Mouse (Mus musculus) C2C12 (cell line): ENCODE measurements at regions not wholly inside any gene's neighbourhood (a gene's known extent, or its start where the extent isn't known, plus 50 kb on each side); places are given as distances from the start of the nearest gene placed in this dataset.

Experiments used
- CEBPB ChIP-seq: IDR thresholded peaks from one replicate; pipeline ENCODE4 v1.6.1; 2011; ENCODE audit warnings: low read depth, mild to moderate bottlenecking, control low read depth, moderate library complexity
- CTCF ChIP-seq: IDR thresholded peaks from one replicate; pipeline ENCODE4 v1.5.1; 2011; ENCODE audit not compliant: control insufficient read depth, insufficient read depth, insufficient read length
- MAX ChIP-seq: IDR thresholded peaks from one replicate; pipeline ENCODE4 v1.6.1; 2011; ENCODE audit warnings: mild to moderate bottlenecking, control low read depth
- MYOD1 ChIP-seq: IDR thresholded peaks from one replicate; pipeline ENCODE4 v1.6.1; 2011; ENCODE audit warnings: low read depth; ENCODE audit not compliant: control insufficient read depth, insufficient read length
- MYOG ChIP-seq: IDR thresholded peaks from one replicate; pipeline ENCODE4 v1.6.1; 2011; ENCODE audit not compliant: control insufficient read depth, insufficient read length; ENCODE audit errors: extremely low read depth
- USF1 ChIP-seq: IDR thresholded peaks from one replicate; pipeline ENCODE4 v1.6.1; 2011; ENCODE audit warnings: low read depth, mild to moderate bottlenecking, control low read depth, moderate library complexity

- TF ChIP-seq CTCF (no peak), MYOG (no peak), CEBPB (no peak), MAX (no peak), MYOD1 (no peak), USF1 (no peak)
Measured at GRCm38 (mm10) chr13:78348830-78349229, 149.3 kb upstream of the Nr2f1 start.
